Mouse (Mus musculus) v-Abl transformed pro-B cells (cell line): ENCODE data around the gene Glrx3.

Experiments
- in situ Hi-C, 2 experiments: fragments of 400-800 bp; cut with MboI; formaldehyde crosslinking; loops; one replicate each; pipeline ENCODE4 v1.15.1; 2025; ENCODE audit not compliant: unreplicated experiment in 2 of 2

The Glrx3 gene

DNA sequence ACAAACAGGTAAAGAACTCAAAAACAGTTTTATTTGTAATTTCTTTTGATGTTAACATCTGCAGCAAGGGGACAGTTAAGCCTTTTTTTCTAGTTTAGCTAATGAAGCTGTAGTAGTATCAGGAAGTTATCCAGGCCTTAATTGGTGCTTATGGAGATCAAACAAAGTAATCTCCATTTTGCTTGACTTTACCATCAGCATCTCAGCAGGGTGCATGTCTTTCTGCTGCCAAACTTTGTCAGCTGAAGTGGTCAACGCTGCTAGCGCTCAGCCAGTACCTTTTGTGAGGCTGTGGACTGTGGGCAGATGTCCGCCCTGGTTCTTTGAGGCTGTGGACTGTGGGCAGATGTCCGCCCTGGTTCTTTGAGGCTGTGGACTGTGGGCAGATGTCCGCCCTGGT lies 24.0 kb downstream of the Glrx3 start:
- in situ Hi-C loops = loop anchor here (10.0 to 25.0 kb wide), 3 partner anchors 1149 to 1667 kb away; no protein-coding TSS in a partner anchor

- in situ Hi-C loops = loop anchor here (5.0 to 25.0 kb wide), 4 partner anchors 46 to 1673 kb away; no protein-coding TSS in a partner anchor
Measured at GRCm38 (mm10) chr7:137468174-137468573, 30.8 kb downstream of the Glrx3 start.

GRCm38 (mm10) chr7:137471431-137472120 lies 34.2 kb downstream of the Glrx3 start:
- in situ Hi-C loops = loop anchor here in 1 of 2 experiments (25.0 kb wide), 1 partner anchor 1159 kb away; no protein-coding TSS in a partner anchor

DNA sequence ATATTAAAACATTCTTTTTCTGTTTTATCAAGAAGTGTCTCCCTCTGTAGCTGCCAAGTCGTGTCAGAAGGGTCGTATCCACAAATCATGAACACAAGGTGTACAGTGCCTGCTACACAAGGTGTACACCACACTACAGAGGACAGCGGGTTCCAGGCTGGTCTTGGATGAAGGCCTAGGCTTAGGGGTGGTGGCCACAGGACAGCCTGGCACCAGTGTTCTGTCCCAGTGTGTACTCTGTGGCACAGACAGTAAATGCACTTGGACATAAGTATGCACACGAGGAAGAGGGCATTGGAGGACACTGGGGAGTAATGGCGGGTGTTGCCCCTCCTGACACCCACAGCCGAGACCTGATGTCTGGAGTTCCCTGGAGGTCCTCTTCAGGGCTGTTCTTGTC lies 34.7 kb downstream of the Glrx3 start:
- in situ Hi-C loops = loop anchor here in 1 of 2 experiments (25.0 kb wide), 1 partner anchor 1160 kb away; no protein-coding TSS in a partner anchor

DNA sequence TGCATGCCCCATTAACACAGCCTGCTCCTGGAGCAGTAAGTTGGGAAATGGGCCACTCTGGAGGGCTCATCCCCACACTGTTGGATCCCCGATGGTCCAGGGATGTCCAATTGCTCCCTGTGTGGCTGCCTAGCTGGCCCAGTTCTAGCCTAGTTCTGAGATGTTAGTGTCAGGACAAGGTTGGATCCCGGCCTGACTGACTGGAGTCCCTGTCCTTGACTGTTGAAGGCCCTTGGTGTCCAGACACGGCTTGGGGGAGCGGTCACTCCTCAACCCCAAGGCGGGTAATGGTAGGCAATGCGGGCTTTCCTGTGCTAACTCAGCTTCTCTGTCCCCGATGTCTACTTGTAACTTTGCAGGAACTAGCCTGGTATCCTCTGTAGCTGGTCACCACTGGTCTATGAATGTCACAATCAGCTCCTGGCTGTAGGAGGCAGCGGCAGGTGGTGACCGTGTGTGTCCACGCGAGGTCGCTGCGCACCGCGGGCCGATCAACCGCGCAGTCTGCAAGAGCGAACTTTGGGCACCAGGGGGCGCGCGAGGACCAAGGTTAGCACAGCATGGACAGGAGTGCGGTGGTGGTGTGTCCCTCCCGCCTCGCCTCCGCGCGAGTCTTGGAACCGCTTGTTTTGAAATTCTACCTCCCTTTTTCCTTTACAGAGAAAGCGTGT lies 40.7 kb downstream of the Glrx3 start:
- in situ Hi-C loops = loop anchor here (5.0 to 25.0 kb wide), 9 partner anchors 56 to 1444 kb away; no protein-coding TSS in a partner anchor

- in situ Hi-C loops = loop anchor here (5.0 to 25.0 kb wide), 9 partner anchors 56 to 1444 kb away; no protein-coding TSS in a partner anchor
Measured at GRCm38 (mm10) chr7:137478621-137478982, 41.2 kb downstream of the Glrx3 start.

- in situ Hi-C loops = loop anchor here (10.0 to 25.0 kb wide), 4 partner anchors 124 to 956 kb away; no protein-coding TSS in a partner anchor
Measured at GRCm38 (mm10) chr7:137480839-137481238, 43.4 kb downstream of the Glrx3 start.

- in situ Hi-C loops = loop anchor here (10.0 to 25.0 kb wide), 4 partner anchors 121 to 953 kb away; no protein-coding TSS in a partner anchor
Measured at GRCm38 (mm10) chr7:137483987-137484386, 46.6 kb downstream of the Glrx3 start.

GRCm38 (mm10) chr7:137488391-137488790 lies 51.0 kb downstream of the Glrx3 start:
- in situ Hi-C loops = loop anchor here (10.0 to 25.0 kb wide), 4 partner anchors 116 to 949 kb away; no protein-coding TSS in a partner anchor

GRCm38 (mm10) chr7:137490711-137491110 lies 53.3 kb downstream of the Glrx3 start:
- in situ Hi-C loops = loop anchor here (25.0 kb wide), 3 partner anchors 597 to 947 kb away; no protein-coding TSS in a partner anchor

DNA sequence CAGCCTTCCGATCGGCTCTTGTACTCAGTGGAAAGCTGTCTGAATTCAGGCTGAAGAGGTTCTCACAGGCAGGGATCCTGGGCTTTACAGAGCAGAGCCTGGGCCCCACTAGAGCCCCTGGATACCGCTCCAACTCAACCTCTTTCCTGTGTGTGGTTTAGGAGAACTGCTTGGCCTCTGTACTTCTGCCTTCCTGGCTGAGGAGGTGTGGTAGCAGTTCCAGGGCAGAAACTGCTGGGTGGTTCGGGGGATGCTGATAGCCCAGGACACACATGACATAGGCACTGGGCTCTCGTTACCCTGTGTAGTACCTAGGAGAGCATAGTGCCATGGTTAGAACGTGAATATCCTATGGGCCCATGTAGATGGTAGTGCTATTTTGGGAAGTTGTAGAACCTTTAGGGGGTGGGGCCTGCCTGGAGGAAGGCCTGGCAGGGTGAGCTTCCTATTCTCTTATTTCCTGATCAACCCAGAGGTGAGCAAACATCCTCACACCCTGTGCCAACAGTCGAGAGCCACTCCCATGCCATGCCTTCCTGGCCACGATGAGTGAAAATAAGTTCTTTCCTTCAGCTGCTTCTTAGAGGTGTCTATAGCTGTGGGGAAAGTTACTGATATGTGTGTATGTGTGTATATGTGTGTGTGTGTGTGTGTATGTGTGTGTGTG lies 55.0 kb downstream of the Glrx3 start:
- in situ Hi-C loops = loop anchor here (25.0 kb wide), 3 partner anchors 595 to 945 kb away; no protein-coding TSS in a partner anchor

- in situ Hi-C loops = loop anchor here (25.0 kb wide), 3 partner anchors 589 to 939 kb away; no protein-coding TSS in a partner anchor
Measured at GRCm38 (mm10) chr7:137498736-137499135, 61.3 kb downstream of the Glrx3 start.

GRCm38 (mm10) chr7:137517588-137517987 lies 80.2 kb downstream of the Glrx3 start:
- in situ Hi-C loops = no loop called here

GRCm38 (mm10) chr7:137518028-137518576 lies 80.7 kb downstream of the Glrx3 start:
- in situ Hi-C loops = no loop called here
